ENCODE assay signal across 18 mouse cellular contexts in the genomic region with DNA sequence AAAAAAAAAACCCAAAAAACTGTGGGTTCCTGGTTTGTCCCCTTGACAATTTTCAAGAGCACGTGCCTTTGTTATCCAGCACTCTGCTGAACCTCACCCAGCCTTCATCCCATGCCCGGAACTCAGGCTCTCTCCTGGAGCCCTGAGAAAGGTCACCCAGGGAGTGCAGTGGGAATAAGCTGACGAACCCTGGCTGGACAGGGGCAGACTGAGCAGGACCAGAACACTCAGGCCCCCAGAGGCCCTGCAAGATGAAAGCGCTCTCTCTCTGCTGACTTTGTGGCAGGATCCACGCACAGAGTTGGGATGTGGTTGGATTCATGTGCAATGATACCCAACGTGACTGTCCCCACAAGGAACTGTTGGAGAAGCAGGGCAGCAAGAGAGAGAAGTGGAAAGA.
A peak's percentile ranks its signal among the peaks of the same experiment; 100 is the strongest.
DNase-seq lines count a peak whose midpoint lies in the region; ATAC-seq lines count a peak whose summit lies in the region.
"Had no signal": no experiment of that assay in that cellular context is flagged by ENCODE, and none has a peak within 500 bp of the region (broad histone marks: within the 10 kb centered on the region; RNA-seq: fewer than 3 reads in every experiment).

No protein-coding gene starts in this region.

- intact Hi-C loops in heart, postnatal 36 days (cut with DNase I), result loop anchor here (5.0 kb wide), 1 partner anchor 93 kb away; the partner anchor contains the start of gene Adrb1

- no peaks in the 10 kb centered on the region for H3K9me3 ChIP-seq in limb, embryonic 13.5 days
- H3K9me3 ChIP-seq in limb, embryonic 10.5 days (replicated peaks), result no peaks in the 10 kb centered on the region
- H3K9me3 ChIP-seq: G1E had no signal

- peak; percentile 93 for DNase-seq in heart, adult 11 months
- no peak for DNase-seq in heart, postnatal 36 days
- no peak for DNase-seq in limb, embryonic 10.5 days (ENCODE audit: low spot score)
- DNase-seq: adrenal gland, adult 2 months; adrenal gland, adult 8-10 months; adrenal gland, postnatal 10 days; adrenal gland, postnatal 14 days; adrenal gland, postnatal 25 days; adrenal gland, postnatal 36 days; B cell, adult 2 months; cerebellum, adult 11 months; cerebellum, adult 11-12 months; cerebellum, adult 18-20 months had no signal

- H3K9ac ChIP-seq in limb, embryonic 13.5 days, result 0 out of 2 replicates have a peak overlapping the region, but pooled peaks have one; percentile 19

- no peak overlapping the region for H3K4me3 ChIP-seq in limb, embryonic 13.5 days
- no peak overlapping the region for H3K4me3 ChIP-seq in limb, embryonic 10.5 days

- H3K27me3 ChIP-seq in limb, embryonic 13.5 days, result no peaks in the 10 kb centered on the region
- no peaks in the 10 kb centered on the region for H3K27me3 ChIP-seq in limb, embryonic 10.5 days (ENCODE audit: low read depth, poor library complexity, severe bottlenecking)

- no peaks in the 10 kb centered on the region for H3K36me3 ChIP-seq in limb, embryonic 13.5 days
- H3K36me3 ChIP-seq in limb, embryonic 10.5 days, result no peaks in the 10 kb centered on the region
- H3K36me3 ChIP-seq: G1E had no signal

- no peak overlapping the region for H3K27ac ChIP-seq in limb, embryonic 13.5 days
- no peak overlapping the region for H3K27ac ChIP-seq in limb, embryonic 10.5 days

- no peaks in the 10 kb centered on the region for H3K4me1 ChIP-seq in limb, embryonic 13.5 days
- H3K4me1 ChIP-seq in limb, embryonic 10.5 days, result peaks cover 23% of the 10 kb centered on the region

- no peak for ATAC-seq in limb, embryonic 13.5 days (ENCODE audit: low FRiP score, low read depth)
- ATAC-seq: activated CD4-positive, CD25-positive, alpha-beta regulatory T cell, adult 4 months; CD4-positive, CD25-positive, alpha-beta regulatory T cell, adult 4 months; Patski had no signal

- WGBS in limb, embryonic 13.5 days, result 68% methylated on average over 6 of the region's 6 CpGs
- WGBS in limb, embryonic 10.5 days, result 72% methylated on average over 6 of the region's 6 CpGs

- no peak overlapping the region for H3K4me2 ChIP-seq in limb, embryonic 13.5 days (replicated peaks)
